ENCODE assay signal across 20 mouse cellular contexts in the genomic region with DNA sequence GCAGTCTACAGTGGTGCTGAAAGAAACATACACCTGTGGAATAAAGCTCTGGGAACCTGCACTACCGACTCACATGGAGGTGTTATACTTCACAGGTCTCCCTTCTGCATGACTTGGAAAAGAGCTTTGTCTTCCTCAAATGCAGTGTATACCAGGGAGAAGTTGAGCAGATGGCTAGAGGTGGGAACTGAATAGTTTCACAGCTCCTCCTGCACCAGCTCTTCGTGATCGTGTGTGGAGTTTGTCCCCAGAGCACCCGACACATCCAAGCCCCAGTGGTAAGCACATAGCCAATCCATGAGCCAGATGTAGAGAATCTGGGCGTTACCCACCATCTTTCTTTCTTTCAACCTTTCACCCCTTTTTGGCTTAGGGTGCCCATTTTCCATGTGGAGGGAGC.
"Had no signal": no experiment of that assay in that cellular context is flagged by ENCODE, and none has a peak within 500 bp of the region (broad histone marks: within the 10 kb centered on the region; RNA-seq: fewer than 3 reads in every experiment).

No protein-coding gene starts in this region.

- H3K27me3 ChIP-seq: lung, embryonic 15.5 days; midbrain, embryonic 13.5 days had no signal

- DNase-seq: kidney, adult 18-20 months; kidney, adult 9 months; kidney, postnatal 14 days; liver; lung, adult 18-20 months; lung, postnatal 10 days; lung, postnatal 36 days; thymus, postnatal 25 days had no signal

- H3K27ac ChIP-seq: limb, embryonic 10.5 days; limb, embryonic 13.5 days; liver, embryonic 12.5 days; liver, embryonic 15.5 days; lung, embryonic 15.5 days; midbrain, embryonic 10.5 days; midbrain, embryonic 13.5 days; stomach, postnatal 0 days had no signal

- ATAC-seq: inflammation-experienced regulatory T-cells, adult 6 months; intestine, embryonic 16.5 days; liver, embryonic 12.5 days; midbrain, embryonic 13.5 days; midbrain, embryonic 16.5 days had no signal

- H3K9ac ChIP-seq: limb, embryonic 13.5 days; liver, embryonic 12.5 days; liver, embryonic 15.5 days; lung, embryonic 15.5 days; midbrain, embryonic 13.5 days had no signal

- H3K9me3 ChIP-seq: limb, embryonic 10.5 days; limb, embryonic 13.5 days; liver, embryonic 12.5 days; liver, embryonic 15.5 days; lung, embryonic 15.5 days; midbrain, embryonic 10.5 days; midbrain, embryonic 13.5 days had no signal

- H3K4me3 ChIP-seq: limb, embryonic 10.5 days; limb, embryonic 13.5 days; liver, embryonic 12.5 days; liver, embryonic 15.5 days; lung, embryonic 15.5 days; megakaryocyte, embryonic 14.5 days; midbrain, embryonic 10.5 days; midbrain, embryonic 13.5 days had no signal

- H3K4me2 ChIP-seq: limb, embryonic 13.5 days; liver, embryonic 12.5 days; liver, embryonic 15.5 days; lung, embryonic 15.5 days; midbrain, embryonic 13.5 days had no signal

- H3K4me1 ChIP-seq: limb, embryonic 10.5 days; limb, embryonic 13.5 days; liver, embryonic 12.5 days; liver, embryonic 15.5 days; lung, embryonic 15.5 days; midbrain, embryonic 10.5 days; midbrain, embryonic 13.5 days had no signal

- H3K36me3 ChIP-seq: limb, embryonic 10.5 days; limb, embryonic 13.5 days; liver, embryonic 12.5 days; liver, embryonic 15.5 days; lung, embryonic 15.5 days; midbrain, embryonic 10.5 days; midbrain, embryonic 13.5 days had no signal
